Mouse (Mus musculus) hindbrain, embryonic 15.5 days (tissue): ENCODE results near the gene Slc39a11. TPM values are rescaled to one million over a fixed set of nuclear protein-coding genes. Genes with fewer than 3 reads are reported as not detected.

Experiments
- ATAC-seq: fragments of 200-750 bp; cut with Nextera tagmentation; 2 replicates; pipeline ENCODE4 v1.8.0; 2017; ENCODE audit warnings: low read depth, moderate number of reproducible peaks, moderate TSS enrichment; ENCODE audit not compliant: low FRiP score
- H3K27ac ChIP-seq: fragments of 300-500 bp; sonication (generic); replicated peaks from 2 replicates; pipeline ENCODE4 v1.5.1; 2015; ENCODE audit warnings: mild to moderate bottlenecking, inconsistent platforms
- H3K27me3 ChIP-seq: fragments of 300-500 bp; sonication (generic); 2 replicates; pipeline ENCODE4 v1.6.1; 2015; ENCODE audit warnings: control low read depth, inconsistent platforms
- H3K36me3 ChIP-seq: fragments of 300-500 bp; sonication (generic); 2 replicates; pipeline ENCODE4 v1.6.1; 2015; ENCODE audit warnings: control low read depth, inconsistent platforms
- H3K4me1 ChIP-seq: fragments of 300-500 bp; sonication (generic); replicated peaks from 2 replicates; pipeline ENCODE4 v1.6.1; 2015; ENCODE audit warnings: control low read depth, inconsistent platforms
- H3K4me2 ChIP-seq: fragments of 300-500 bp; sonication (generic); 2 replicates; pipeline ENCODE4 v1.6.1; 2015; ENCODE audit warnings: moderate library complexity, mild to moderate bottlenecking, inconsistent platforms
- H3K4me3 ChIP-seq: fragments of 300-500 bp; sonication (generic); 2 replicates; pipeline ENCODE4 v1.5.1; 2015; ENCODE audit warnings: mild to moderate bottlenecking, inconsistent platforms
- H3K9ac ChIP-seq: fragments of 300-500 bp; sonication (generic); 2 replicates; pipeline ENCODE4 v1.6.1; 2015; ENCODE audit warnings: inconsistent platforms
- H3K9me3 ChIP-seq: fragments of 300-500 bp; sonication (generic); 2 replicates; pipeline ENCODE4 v1.6.1; 2016; ENCODE audit warnings: control low read depth, inconsistent platforms
- WGBS: fragments of 180-500 bp; shearing (Covaris S2); methylation state at CpG from one replicate; pipeline ENCODE4 v1.1.7; 2015; 5-methylcytosine and 5-hydroxymethylcytosine counted together
- polyA plus RNA-seq: library from polyadenylated mRNA; unstranded; fragments of >200 nt; fragmentation: Nextera tagmentation; extraction: Ambion mirVana; gene quantifications from 2 replicates; pipeline ENCODE4 v1.2.1, GENCODE M21; 2015

The Slc39a11 gene
- polyA plus RNA-seq, 1 experiment from 2014 or later = 34.2 TPM

DNA sequence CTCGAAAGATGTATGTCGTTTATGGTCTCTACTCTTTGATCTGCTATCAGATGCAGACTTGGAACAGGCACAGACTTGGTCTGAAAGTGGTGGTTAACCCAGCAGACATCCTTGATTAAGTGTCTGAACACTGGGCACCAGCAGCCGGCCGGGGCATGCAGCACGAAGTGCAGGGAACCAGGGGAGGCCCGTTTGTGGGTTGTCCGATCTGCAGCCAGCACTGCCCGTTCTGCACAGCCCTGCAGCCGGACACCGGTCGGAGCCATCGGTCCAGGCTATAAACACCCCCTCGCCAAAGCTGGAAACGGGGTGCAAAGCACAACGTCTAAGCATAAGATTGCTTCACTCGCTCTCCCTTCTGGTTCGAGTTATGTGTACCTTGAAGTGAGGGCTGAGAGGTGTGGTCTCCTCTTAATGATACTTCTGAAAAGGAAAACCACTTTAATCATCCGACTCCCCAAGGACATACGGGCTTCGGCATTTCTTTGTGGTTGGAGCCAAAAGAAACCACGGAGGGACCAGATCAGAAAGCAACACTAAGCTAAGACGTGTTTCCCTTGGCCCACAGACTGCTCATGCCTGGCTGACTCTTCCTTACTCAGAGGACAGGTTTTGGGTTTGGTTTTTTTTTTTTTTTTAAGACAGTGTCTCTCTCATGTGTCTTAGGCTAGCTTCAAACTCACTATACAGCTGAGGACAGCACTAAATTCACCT, 352.8 kb downstream of the Slc39a11 start:
- no peaks in the 10 kb centered on the region for H3K36me3 ChIP-seq
- no peak for ATAC-seq
- no peaks in the 10 kb centered on the region; the same call in 1 of the 2 replicates for H3K27me3 ChIP-seq
- H3K4me2 ChIP-seq = no peak overlapping the region
- no peak overlapping the region for H3K27ac ChIP-seq
- no peak overlapping the region for H3K4me3 ChIP-seq
- no peak overlapping the region for H3K9ac ChIP-seq
- 88% methylated on average over 22 of the region's 22 CpGs for WGBS
- H3K4me1 ChIP-seq = peaks cover 22% of the 10 kb centered on the region
- H3K9me3 ChIP-seq = no peaks in the 10 kb centered on the region

DNA sequence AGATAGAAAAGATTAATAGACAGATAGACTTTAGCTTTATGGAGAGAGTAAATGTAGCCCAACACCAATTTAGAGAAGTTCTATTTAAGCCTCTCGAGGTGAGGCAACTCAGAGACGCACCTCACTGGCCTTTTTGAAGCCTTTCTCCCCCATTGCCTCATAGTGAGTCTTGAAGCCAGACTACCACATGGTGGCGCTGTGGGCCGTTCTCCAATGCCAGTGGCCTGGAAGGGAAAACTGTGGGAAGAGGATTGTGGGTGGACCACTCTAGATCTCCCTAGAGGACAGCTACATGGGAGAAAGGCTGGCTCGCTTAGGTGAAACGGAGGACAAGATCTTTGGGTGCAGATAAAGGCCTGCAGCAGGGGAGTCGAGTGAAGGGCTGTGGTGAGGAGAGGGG, 353.7 kb downstream of the Slc39a11 start:
- H3K36me3 ChIP-seq = no peaks in the 10 kb centered on the region
- no peak overlapping the region for H3K27ac ChIP-seq
- 30% methylated on average over 7 of the region's 7 CpGs for WGBS
- no peak overlapping the region for H3K4me3 ChIP-seq
- H3K4me1 ChIP-seq = peaks cover 28% of the 10 kb centered on the region
- H3K27me3 ChIP-seq = no peaks in the 10 kb centered on the region; the same call in 1 of the 2 replicates
- H3K9ac ChIP-seq = no peak overlapping the region
- no peak overlapping the region for H3K4me2 ChIP-seq
- ATAC-seq = no peak
- no peaks in the 10 kb centered on the region for H3K9me3 ChIP-seq

DNA sequence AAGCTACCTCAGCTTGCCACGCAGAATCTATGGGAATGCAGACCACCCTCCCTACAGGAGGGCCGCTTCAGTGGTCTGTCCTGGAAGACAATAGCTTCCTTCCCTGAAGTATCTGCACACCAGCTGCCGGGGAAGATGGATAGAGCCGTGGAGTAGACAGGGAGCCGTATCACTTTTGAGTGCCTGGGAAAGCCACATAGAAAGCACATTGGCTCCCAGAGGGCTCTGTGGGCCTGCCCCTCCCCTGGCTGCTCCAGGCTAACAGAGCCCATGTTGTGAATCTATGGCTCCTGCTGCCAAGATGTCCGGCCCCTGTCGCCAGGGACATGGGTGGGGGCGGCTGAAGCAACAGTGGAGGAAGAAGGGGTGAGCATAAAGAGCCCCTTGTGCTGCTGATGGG, 355.4 kb downstream of the Slc39a11 start:
- H3K4me3 ChIP-seq = no peak overlapping the region
- peaks cover 28% of the 10 kb centered on the region for H3K4me1 ChIP-seq
- H3K4me2 ChIP-seq = no peak overlapping the region
- ATAC-seq = peak; percentile 72
- no peaks in the 10 kb centered on the region for H3K9me3 ChIP-seq
- peaks cover 3% of the 10 kb centered on the region; the same call in 1 of the 2 replicates for H3K27me3 ChIP-seq
- WGBS = 16% methylated on average over 8 of the region's 8 CpGs
- no peak overlapping the region for H3K9ac ChIP-seq
- H3K36me3 ChIP-seq = no peaks in the 10 kb centered on the region
- peak overlapping the region; percentile 55; the same call in 1 of the 2 replicates for H3K27ac ChIP-seq

DNA sequence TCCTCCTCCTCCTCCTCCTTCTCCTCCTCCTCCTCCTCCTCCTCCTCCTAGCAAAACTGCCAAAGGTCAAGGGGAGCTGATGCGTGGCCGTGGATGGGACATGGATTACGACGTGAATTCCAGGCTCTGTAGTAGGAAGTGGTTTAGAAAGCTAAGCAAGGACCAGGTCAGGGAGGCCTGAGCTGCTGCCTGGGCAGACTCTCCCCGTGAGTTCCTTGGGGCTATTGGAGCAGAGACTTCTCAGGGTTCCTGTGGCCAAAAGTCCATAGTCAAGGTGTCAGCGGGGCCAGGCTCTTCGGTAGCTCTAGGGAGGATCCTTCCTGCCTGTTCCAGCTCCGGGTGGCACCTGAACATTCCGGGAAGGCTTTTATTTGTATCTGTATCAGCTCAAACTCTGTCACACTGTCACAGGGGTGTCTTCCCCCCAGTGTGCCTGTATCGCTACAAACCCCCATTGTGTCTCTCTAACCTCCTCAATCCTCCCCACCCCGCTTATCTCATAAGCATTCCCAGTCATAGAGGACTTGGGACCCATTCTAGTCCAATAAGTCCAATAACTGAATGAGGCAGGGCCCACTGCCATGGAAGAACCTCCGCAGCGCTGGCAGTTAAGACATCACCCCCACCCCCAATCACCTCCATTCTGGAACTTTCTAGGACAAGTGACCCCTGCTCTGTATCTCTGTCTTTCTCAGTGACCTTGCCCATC, 356.8 kb downstream of the Slc39a11 start:
- H3K4me1 ChIP-seq = peaks cover 26% of the 10 kb centered on the region
- H3K27me3 ChIP-seq = peaks cover 3% of the 10 kb centered on the region; the same call in 1 of the 2 replicates
- H3K36me3 ChIP-seq = no peaks in the 10 kb centered on the region
- no peak overlapping the region for H3K27ac ChIP-seq
- no peak overlapping the region for H3K4me3 ChIP-seq
- no peak overlapping the region for H3K9ac ChIP-seq
- H3K9me3 ChIP-seq = no peaks in the 10 kb centered on the region
- no peak for ATAC-seq
- no peak overlapping the region for H3K4me2 ChIP-seq
- WGBS = 75% methylated on average over 13 of the region's 13 CpGs

DNA sequence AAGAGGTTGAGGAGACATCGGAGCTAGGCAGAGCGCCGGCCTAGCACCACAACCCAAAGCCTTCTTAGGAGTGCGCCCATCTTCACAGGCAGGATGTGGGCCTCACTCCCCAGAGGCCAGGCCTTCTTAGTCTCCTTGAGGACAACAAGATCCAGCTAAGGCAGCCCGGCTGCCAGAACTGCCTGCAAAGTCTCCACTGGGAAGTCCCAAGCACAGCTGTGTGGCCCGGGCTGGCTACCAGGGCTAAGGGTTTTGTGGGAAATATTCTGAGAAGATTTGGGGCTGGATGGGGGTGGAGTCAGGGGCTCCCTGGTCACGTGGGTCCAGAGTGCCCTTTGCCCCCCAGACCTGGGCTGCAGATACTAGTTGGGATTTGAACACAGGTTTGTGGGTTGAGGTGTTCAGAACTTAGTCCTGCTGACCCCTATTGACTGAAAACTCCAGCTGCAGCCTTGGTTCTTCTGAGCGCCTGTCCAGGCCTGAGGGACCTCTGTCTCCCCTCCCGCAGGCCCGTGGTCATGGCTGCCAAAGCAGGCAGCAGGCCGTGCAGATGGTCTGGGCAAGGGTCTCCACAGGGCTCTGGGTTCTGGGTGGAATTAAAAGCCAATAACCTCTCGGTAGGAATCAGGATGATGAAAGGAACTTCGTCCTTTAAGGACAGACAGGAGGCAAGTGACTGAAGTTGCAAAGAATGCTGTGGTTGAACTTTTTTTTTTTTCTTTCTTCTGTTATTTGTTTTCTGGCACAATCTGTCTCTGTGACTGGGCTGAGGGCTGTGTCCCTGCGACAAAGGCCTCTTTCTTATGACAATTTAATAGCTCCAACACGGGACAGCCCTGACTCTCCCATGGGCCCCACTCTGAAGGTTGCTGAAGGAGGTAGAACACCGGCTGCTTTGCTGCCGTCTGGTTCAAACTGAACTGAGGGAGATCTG, 357.8 kb downstream of the Slc39a11 start:
- Histone ChIP-seq H3K27me3 (peaks cover 3% of the 10 kb centered on the region; the same call in 1 of the 2 replicates), H3K4me3 (no peak overlapping the region), H3K4me2 (no peak overlapping the region), H3K9me3 (no peaks in the 10 kb centered on the region), H3K36me3 (no peaks in the 10 kb centered on the region), H3K27ac (peak overlapping the region; percentile 40; the same call in 1 of the 2 replicates), H3K9ac (no peak overlapping the region), H3K4me1 (peaks cover 24% of the 10 kb centered on the region)
- 43% methylated on average over 17 of the region's 17 CpGs for WGBS
- ATAC-seq = no peak; the same call in 1 of the 2 replicates

DNA sequence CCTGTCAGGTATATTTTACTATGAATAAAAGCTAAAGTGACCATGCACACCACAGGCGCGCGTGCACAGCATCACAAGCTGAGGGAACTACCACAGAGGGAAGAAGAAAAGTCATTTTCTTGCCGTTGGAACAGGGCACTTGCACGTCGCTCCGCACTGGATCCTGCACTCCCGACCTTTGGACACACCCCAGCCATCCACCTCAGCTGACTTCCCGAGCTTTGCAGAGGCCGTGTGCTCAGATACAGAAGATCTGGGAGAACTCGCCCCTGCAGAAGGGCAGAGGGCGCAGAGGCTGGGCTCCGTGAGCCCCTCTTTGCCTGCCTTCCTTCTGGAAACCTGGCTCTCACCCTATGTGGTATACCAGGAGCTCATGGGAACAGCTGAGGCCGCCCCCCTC, 359.0 kb downstream of the Slc39a11 start:
- no peak for ATAC-seq
- H3K4me3 ChIP-seq = no peak overlapping the region
- no peak overlapping the region for H3K27ac ChIP-seq
- H3K9me3 ChIP-seq = no peaks in the 10 kb centered on the region
- no peak overlapping the region for H3K4me2 ChIP-seq
- 0 out of 2 replicates have a peak, but pooled peaks cover 3% of the 10 kb centered on the region for H3K27me3 ChIP-seq
- peaks cover 19% of the 10 kb centered on the region for H3K4me1 ChIP-seq
- H3K36me3 ChIP-seq = no peaks in the 10 kb centered on the region
- 86% methylated on average over 14 of the region's 14 CpGs for WGBS
- no peak overlapping the region for H3K9ac ChIP-seq

DNA sequence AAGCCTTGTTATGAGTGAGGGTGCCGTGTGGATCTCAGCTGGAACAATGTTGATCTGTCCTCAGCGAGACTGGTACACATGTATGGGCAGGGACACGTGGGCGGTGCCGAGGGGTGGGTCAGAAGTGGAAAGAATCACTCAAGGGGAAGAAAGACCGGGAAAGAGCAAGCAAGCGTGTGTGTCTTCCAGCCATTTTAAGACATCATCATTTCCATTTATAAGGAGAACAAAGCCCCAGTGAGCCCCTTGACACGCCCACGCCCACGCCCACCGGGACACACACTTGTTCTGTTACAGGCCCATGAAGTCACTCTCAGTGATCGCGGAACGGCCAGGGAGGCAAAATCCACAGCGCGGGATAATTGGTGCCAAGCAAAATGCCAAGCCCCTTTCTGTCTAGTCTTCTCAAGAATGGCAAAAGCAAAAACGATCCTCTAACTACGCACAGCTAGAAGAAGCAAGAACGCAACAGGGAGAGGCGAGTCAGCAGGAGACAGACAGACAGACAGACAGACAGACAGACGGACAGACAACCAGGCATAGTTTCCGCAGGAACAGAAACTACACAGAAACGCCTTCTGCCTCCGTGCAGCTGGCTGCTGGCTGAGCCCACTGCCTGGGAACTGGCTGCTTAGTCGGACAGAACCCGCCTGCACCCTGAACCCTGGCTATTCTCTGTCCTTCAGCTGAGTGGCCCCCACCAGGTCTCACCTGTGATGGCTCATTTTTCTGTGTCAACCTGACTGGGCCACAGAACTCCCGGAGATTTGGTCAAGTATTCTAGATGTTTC, 364.7 kb downstream of the Slc39a11 start:
- Histone ChIP-seq H3K27me3 (0 out of 2 replicates have a peak, but pooled peaks cover 3% of the 10 kb centered on the region), H3K9ac (no peak overlapping the region), H3K27ac (no peak overlapping the region), H3K36me3 (no peaks in the 10 kb centered on the region), H3K4me2 (peak overlapping the region; percentile 36), H3K4me3 (no peak overlapping the region), H3K4me1 (peaks cover 19% of the 10 kb centered on the region), H3K9me3 (no peaks in the 10 kb centered on the region)
- ATAC-seq = no peak
- WGBS = 50% methylated on average over 27 of the region's 27 CpGs

DNA sequence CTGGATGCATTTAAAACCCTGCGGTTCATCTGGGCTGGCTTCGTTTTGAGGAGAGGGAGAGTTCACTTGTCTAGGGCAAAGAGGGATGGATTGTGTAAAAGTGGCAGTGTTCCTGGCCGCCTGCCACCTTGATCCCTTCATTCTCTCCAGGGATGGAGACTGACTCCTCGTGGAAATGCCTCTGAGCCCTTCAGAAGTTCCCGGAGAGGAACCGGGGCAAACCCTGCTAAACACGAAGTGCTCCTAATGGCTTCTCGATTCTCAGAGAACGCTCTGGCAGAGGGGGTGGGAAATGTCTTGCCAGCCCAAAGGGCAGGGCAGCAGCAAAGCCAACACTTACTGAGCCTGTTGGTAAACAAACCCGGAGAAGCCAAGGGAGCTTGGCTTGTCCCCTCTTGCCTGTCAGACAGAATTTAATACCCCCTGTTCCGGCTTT, 366.5 kb downstream of the Slc39a11 start:
- 41% methylated on average over 11 of the region's 11 CpGs for WGBS
- no peak overlapping the region for H3K4me2 ChIP-seq
- no peaks in the 10 kb centered on the region for H3K9me3 ChIP-seq
- H3K4me1 ChIP-seq = peaks cover 22% of the 10 kb centered on the region
- 0 out of 2 replicates have a peak, but pooled peaks have one; percentile 31 for ATAC-seq
- H3K4me3 ChIP-seq = no peak overlapping the region
- H3K9ac ChIP-seq = no peak overlapping the region
- H3K27me3 ChIP-seq = no peaks in the 10 kb centered on the region
- H3K36me3 ChIP-seq = no peaks in the 10 kb centered on the region
- peak overlapping the region; percentile 14; the same call in 1 of the 2 replicates for H3K27ac ChIP-seq

DNA sequence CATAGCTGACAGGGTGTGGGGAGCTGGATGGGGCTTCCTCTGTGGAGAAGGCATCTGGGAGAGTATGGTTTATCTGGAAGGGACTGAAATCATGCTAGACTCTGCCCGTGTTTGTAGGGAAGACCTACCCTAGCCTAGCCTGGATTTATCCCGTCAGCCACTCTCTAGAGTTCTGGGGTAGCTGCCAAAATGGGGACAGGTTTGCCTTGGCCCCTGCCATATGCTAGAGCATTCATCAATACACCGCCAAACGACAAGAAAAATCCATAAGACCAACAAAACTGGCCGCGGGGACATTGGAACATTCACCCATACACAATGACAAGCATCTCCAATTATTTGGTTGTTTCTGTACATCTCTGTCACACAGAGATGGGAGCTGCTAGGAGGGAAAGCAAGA, 371.6 kb downstream of the Slc39a11 start:
- Histone ChIP-seq H3K9me3 (no peaks in the 10 kb centered on the region), H3K27me3 (no peaks in the 10 kb centered on the region), H3K27ac (no peak overlapping the region), H3K36me3 (no peaks in the 10 kb centered on the region), H3K4me3 (no peak overlapping the region), H3K4me1 (peaks cover 24% of the 10 kb centered on the region), H3K9ac (no peak overlapping the region), H3K4me2 (no peak overlapping the region)
- ATAC-seq = no peak
- 71% methylated on average over 6 of the region's 6 CpGs for WGBS

DNA sequence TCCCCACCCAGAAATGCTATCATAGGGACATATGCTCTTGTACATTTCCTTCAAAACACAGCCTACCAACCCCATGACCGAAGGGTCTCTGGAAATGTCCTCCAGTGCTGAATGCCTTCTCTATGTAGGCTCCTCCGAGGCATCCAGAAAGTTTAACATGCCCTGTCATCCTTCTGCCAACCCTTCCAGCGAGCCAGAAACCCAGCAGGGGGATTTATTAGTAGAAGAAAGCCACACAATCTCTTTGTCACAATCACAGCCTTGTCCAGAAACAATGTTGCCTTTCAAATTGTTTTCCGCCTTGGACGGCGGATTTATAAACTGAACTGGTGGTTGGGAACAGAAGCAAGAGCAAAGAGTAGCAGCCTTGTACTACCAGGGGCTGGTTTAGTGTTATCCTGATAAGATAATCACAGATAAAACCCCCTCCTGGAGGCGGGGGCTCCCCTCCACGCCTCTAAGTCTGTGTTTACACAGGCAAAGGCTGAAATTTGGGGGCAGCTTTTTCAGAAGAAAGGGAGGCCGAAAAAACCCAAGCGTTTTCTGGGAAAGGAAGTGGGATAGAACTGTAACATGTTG, 372.8 kb downstream of the Slc39a11 start:
- ATAC-seq = no peak
- Histone ChIP-seq H3K4me3 (no peak overlapping the region), H3K9ac (no peak overlapping the region), H3K9me3 (no peaks in the 10 kb centered on the region), H3K4me1 (peaks cover 23% of the 10 kb centered on the region), H3K36me3 (no peaks in the 10 kb centered on the region), H3K27me3 (no peaks in the 10 kb centered on the region), H3K27ac (peak overlapping the region; percentile 55; the same call in 1 of the 2 replicates), H3K4me2 (no peak overlapping the region)
- WGBS = 54% methylated on average over 10 of the region's 10 CpGs

DNA sequence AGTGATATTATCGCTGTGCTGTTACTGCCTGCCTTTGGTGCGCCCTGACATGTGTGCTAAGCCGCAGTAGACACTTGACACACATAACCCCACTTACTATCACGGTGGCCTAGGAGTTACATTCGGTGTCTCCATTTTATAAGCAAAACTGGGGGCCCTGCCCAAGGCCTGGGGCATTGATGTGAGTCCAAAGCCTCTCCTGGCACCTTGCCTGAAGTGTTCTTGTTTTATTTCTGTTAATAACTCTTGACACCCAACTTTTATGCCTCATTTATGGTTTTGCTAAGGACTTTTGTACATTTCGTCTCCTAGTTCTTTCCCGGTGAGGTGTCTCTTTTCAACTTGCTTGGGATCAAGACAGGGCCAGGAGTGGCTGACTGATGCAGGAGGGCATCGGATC, 373.4 kb downstream of the Slc39a11 start:
- Histone ChIP-seq H3K4me2 (no peak overlapping the region), H3K9me3 (no peaks in the 10 kb centered on the region), H3K27ac (peak overlapping the region; percentile 55; the same call in 1 of the 2 replicates), H3K4me1 (peaks cover 28% of the 10 kb centered on the region), H3K27me3 (no peaks in the 10 kb centered on the region), H3K9ac (no peak overlapping the region), H3K36me3 (no peaks in the 10 kb centered on the region), H3K4me3 (no peak overlapping the region)
- WGBS = 84% methylated on average over 8 of the region's 8 CpGs
- ATAC-seq = no peak
